Mouse (Mus musculus) neural tube, embryonic 15.5 days (tissue): ENCODE results near the gene Arg2. TPM values are rescaled to one million over a fixed set of nuclear protein-coding genes. Genes with fewer than 3 reads are reported as not detected.
A peak's percentile ranks its signal among the peaks of the same experiment; 100 is the strongest.

Experiments used
- ATAC-seq: fragments of 200-750 bp; cut with Nextera tagmentation; 2 replicates; pipeline ENCODE4 v1.8.0; 2017; ENCODE audit warnings: mild to moderate bottlenecking, moderate TSS enrichment, moderate library complexity; ENCODE audit not compliant: low FRiP score
- H3K27ac ChIP-seq: fragments of 300-500 bp; sonication (generic); replicated peaks from 2 replicates; pipeline ENCODE4 v1.5.1; 2015; ENCODE audit warnings: mild to moderate bottlenecking, inconsistent platforms
- H3K27me3 ChIP-seq: fragments of 300-500 bp; sonication (generic); replicated peaks from 2 replicates; pipeline ENCODE4 v1.6.1; 2015; ENCODE audit warnings: inconsistent platforms
- H3K36me3 ChIP-seq: fragments of 300-500 bp; sonication (generic); 2 replicates; pipeline ENCODE4 v1.6.1; 2015; ENCODE audit warnings: inconsistent platforms
- H3K4me1 ChIP-seq: fragments of 300-500 bp; sonication (generic); 2 replicates; pipeline ENCODE4 v1.6.1; 2015; ENCODE audit warnings: inconsistent platforms
- H3K4me2 ChIP-seq: fragments of 300-500 bp; sonication (generic); 2 replicates; pipeline ENCODE4 v1.6.1; 2015; ENCODE audit warnings: inconsistent platforms, mild to moderate bottlenecking, moderate library complexity
- H3K4me3 ChIP-seq: fragments of 300-500 bp; sonication (generic); replicated peaks from 2 replicates; pipeline ENCODE4 v1.5.1; 2015; ENCODE audit warnings: mild to moderate bottlenecking, inconsistent platforms
- H3K9ac ChIP-seq: fragments of 300-500 bp; sonication (generic); replicated peaks from 2 replicates; pipeline ENCODE4 v1.6.1; 2015; ENCODE audit warnings: mild to moderate bottlenecking, inconsistent platforms
- H3K9me3 ChIP-seq: fragments of 300-500 bp; sonication (generic); replicated peaks from 2 replicates; pipeline ENCODE4 v1.6.1; 2016; ENCODE audit warnings: inconsistent platforms
- WGBS: fragments of 180-500 bp; shearing (Covaris S2); methylation state at CpG from one replicate; pipeline ENCODE4 v1.1.7; 2015; ENCODE audit warnings: mixed read lengths; 5-methylcytosine and 5-hydroxymethylcytosine counted together
- polyA plus RNA-seq: library from polyadenylated mRNA; unstranded; fragments of >200 nt; fragmentation: Nextera tagmentation; extraction: Ambion mirVana; gene quantifications from 2 replicates; pipeline ENCODE4 v1.2.1, GENCODE M21; 2015

Arg2 gene
- 27.2 and 30.5 TPM in 2 replicates for polyA plus RNA-seq

- under 1% methylated on average over 47 of the region's 47 CpGs for WGBS
- Histone ChIP-seq H3K4me1 (peaks cover 22% of the 10 kb centered on the region), H3K27me3 (peaks cover 13% of the 10 kb centered on the region), H3K4me2 (peak within 1 kb of the TSS; percentile 95), H3K36me3 (no peaks in the 10 kb centered on the region), H3K9me3 (no peaks in the 10 kb centered on the region), H3K27ac (peak within 1 kb of the TSS; percentile 56), H3K4me3 (peak within 1 kb of the TSS; percentile 60), H3K9ac (peak within 1 kb of the TSS; percentile 62)
- peak; percentile 95 for ATAC-seq
These were observed at the start of gene Arg2 for GRCm38 (mm10) chr12:79130299-79131177. Gene Arg2, plus strand, starts transcription at chr12:79130777.

DNA sequence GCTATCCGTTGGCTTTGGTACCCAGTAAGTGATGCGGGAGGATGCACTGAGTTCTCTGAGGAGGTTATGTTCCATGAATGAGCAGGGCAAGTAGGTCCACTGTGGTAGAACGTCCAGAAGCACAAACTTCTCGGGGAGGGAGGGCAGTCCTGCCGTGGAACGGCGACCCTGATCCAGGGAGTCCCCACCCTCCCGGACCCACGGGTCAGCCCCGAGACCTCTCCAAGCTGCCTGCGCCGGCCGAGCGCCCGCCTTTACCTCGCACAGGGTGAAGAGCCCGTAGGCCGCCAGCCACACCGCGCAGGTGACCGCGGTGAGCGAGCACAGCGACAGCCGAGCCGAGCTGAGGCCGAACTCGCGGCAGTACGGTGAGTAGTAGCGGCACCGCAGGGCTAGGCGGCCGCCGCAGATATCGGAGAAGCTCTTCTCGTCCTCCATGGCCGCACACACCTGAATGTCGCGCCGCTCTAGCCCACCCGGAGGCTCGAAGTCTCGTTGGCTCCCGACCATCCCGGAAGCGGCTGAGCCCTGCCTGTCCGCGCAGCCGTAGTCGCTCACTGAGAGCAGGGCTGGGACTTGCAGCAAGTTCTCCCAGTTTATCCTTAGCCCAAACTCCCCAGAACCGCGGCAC lies 41.3 kb upstream of the Arg2 start, which contains the start of gene Pigh:
Gene Pigh, minus strand, starts transcription at position 470 of the 631 bp plus-strand sequence.
- WGBS: under 1% methylated on average over 53 of the region's 53 CpGs
- Histone ChIP-seq H3K4me1 (peaks cover 23% of the 10 kb centered on the region), H3K4me2 (peak within 1 kb of the TSS; percentile 66), H3K27ac (peak within 1 kb of the TSS; percentile 78), H3K9me3 (no peaks in the 10 kb centered on the region), H3K4me3 (peak within 1 kb of the TSS; percentile 87), H3K9ac (peak within 1 kb of the TSS; percentile 83), H3K36me3 (0 out of 2 replicates have a peak, but pooled peaks cover 3% of the 10 kb centered on the region), H3K27me3 (no peaks in the 10 kb centered on the region)
- ATAC-seq: peak; percentile 99

DNA sequence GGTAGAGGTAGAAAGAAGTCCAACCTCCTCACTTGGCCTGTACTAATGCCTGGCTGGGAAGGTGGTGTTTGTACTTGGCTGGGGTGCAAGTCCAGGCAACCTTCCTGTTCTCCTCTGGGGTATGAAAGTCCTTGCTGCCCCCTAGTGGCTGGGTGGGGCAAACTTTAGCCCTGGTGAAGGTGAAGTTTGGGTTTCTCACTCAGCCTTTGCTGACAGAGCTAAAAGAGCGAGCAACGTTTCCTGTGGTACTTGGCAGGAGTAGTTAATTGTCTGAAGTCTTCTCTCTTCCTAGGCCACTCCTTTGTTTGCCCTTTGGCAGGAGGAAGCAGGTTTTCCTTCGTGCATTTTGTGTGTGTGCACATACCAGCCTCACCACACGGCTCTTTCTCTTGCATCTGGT lies 38.0 kb upstream of the Arg2 start:
- Histone ChIP-seq H3K9me3 (no peaks in the 10 kb centered on the region), H3K4me3 (no peak overlapping the region), H3K9ac (no peak overlapping the region), H3K4me2 (no peak overlapping the region), H3K27me3 (no peaks in the 10 kb centered on the region), H3K4me1 (peaks cover 13% of the 10 kb centered on the region), H3K36me3 (no peaks in the 10 kb centered on the region), H3K27ac (no peak overlapping the region)
- no peak for ATAC-seq
- 41% methylated on average over 4 of the region's 4 CpGs for WGBS

DNA sequence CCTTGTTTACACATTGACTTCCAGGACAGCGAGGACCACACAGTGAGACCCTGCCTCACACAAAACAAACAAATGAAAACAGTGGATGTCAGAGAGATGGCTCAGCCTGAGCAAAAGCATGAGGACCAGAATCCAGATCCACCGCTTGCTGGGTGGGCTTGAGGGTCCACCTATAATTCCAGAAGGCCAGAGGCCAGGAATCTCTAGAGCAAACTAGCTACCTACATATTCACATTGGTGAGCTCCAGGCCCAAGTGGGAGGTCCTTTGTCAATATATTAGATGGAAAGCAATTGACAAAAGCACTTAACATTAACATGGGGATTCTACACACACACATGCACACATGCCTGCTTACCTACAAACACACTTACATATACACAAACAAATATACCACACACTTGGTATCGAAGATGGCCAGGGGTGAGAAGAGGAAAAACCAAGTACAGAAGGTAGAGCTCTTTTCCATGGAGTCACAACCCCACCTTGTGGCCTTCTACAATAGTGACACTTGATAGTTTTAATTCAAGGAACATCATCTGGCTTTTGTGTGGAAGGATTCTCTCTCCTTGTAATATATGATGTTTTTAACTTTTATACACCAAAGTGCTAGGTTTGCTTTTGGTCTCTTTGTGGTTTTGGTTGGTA lies 33.3 kb upstream of the Arg2 start:
- 60% methylated on average over 3 of the region's 3 CpGs for WGBS
- ATAC-seq: no peak
- no peaks in the 10 kb centered on the region for H3K36me3 ChIP-seq
- H3K4me1 ChIP-seq: no peaks in the 10 kb centered on the region
- H3K9ac ChIP-seq: no peak overlapping the region
- H3K4me2 ChIP-seq: no peak overlapping the region
- no peak overlapping the region for H3K27ac ChIP-seq
- H3K9me3 ChIP-seq: no peaks in the 10 kb centered on the region
- no peaks in the 10 kb centered on the region for H3K27me3 ChIP-seq
- H3K4me3 ChIP-seq: no peak overlapping the region

DNA sequence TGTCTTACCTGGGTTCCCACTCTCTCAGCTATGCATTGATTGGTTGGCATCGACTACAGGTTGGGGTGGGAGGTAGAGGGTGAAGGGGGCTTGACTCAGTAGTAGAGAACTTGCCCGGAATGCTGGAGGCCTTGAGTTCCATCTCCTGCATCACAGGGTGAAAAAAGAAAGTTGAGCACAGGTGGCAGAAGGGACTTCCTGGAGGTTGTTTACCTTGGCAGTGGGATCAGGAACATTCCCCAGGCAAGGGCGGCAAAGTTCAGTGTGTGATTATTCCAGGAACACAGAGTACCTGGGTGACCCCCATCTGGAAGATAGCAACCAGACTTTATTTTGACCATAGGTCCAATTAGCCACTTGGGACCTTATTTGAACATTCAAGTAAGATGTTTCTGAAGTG lies 26.8 kb upstream of the Arg2 start:
- Histone ChIP-seq H3K4me1 (no peaks in the 10 kb centered on the region), H3K4me3 (no peak overlapping the region), H3K9me3 (no peaks in the 10 kb centered on the region), H3K27ac (no peak overlapping the region), H3K9ac (no peak overlapping the region), H3K27me3 (no peaks in the 10 kb centered on the region), H3K4me2 (no peak overlapping the region), H3K36me3 (no peaks in the 10 kb centered on the region)
- ATAC-seq: no peak
- WGBS: 90% methylated on average over 3 of the region's 3 CpGs

- Histone ChIP-seq H3K4me1 (no peaks in the 10 kb centered on the region), H3K9ac (no peak overlapping the region), H3K27ac (no peak overlapping the region), H3K27me3 (no peaks in the 10 kb centered on the region), H3K9me3 (no peaks in the 10 kb centered on the region), H3K4me2 (no peak overlapping the region), H3K36me3 (no peaks in the 10 kb centered on the region), H3K4me3 (no peak overlapping the region)
- 59% methylated on average over 2 of the region's 2 CpGs for WGBS
- ATAC-seq: no peak
These were observed 26.0 kb upstream of the Arg2 start for GRCm38 (mm10) chr12:79104544-79104943.

DNA sequence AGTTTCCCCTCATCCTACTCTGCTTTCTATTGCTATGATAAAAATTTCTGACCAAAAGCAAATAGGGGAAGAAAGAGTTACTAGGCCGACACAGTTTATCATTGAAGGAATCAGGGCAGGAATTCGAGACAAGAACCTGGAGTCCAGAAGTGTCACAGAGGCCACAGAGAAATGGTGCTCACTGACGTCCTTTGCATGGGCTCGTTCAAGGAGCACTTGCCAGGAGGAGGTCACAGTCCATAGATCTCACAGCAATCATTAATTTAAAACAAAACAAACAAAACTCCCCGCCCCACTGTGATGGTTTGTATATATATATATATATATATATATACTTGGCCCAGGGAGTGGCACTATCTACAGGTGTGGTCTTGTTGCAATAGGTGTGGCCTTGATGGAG lies 25.3 kb upstream of the Arg2 start:
- no peaks in the 10 kb centered on the region for H3K36me3 ChIP-seq
- ATAC-seq: no peak
- no peaks in the 10 kb centered on the region for H3K4me1 ChIP-seq
- no peak overlapping the region for H3K27ac ChIP-seq
- H3K9ac ChIP-seq: no peak overlapping the region
- no peaks in the 10 kb centered on the region for H3K9me3 ChIP-seq
- no peak overlapping the region for H3K4me2 ChIP-seq
- H3K27me3 ChIP-seq: no peaks in the 10 kb centered on the region
- no peak overlapping the region for H3K4me3 ChIP-seq
- WGBS: 85% methylated on average over 5 of the region's 5 CpGs

DNA sequence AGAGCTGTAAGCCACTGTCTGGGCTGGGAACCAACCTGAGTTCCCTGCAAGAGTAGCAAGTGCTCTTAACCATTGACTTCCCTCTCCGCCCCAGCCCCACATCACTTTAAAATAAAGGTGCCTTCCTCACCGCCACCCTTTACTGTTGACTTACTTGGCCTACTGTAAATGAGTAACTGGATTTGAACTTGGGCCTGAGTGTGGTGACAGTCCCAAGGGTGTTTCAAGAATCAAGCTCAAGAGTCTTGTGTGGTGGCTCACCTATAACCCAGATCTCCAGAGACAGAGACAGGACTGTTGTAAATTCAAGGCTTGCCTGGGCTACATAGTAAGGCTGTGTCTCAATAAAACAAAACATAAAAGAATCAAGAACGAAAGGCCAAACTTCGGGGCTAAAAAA lies 11.6 kb upstream of the Arg2 start:
- Histone ChIP-seq H3K36me3 (no peaks in the 10 kb centered on the region), H3K9ac (no peak overlapping the region), H3K4me2 (no peak overlapping the region), H3K4me3 (no peak overlapping the region), H3K9me3 (no peaks in the 10 kb centered on the region), H3K27ac (no peak overlapping the region), H3K4me1 (no peaks in the 10 kb centered on the region), H3K27me3 (no peaks in the 10 kb centered on the region)
- 95% methylated on average over 4 of the region's 4 CpGs for WGBS
- no peak for ATAC-seq

GRCm38 (mm10) chr12:79122820-79123219 lies 7.8 kb upstream of the Arg2 start:
- 33% methylated on average over 3 of the region's 3 CpGs for WGBS
- Histone ChIP-seq H3K4me2 (no peak overlapping the region), H3K4me3 (no peak overlapping the region), H3K36me3 (no peaks in the 10 kb centered on the region), H3K27me3 (no peaks in the 10 kb centered on the region), H3K27ac (no peak overlapping the region), H3K9me3 (no peaks in the 10 kb centered on the region), H3K4me1 (no peaks in the 10 kb centered on the region), H3K9ac (no peak overlapping the region)
- peak; percentile 73; the same call in 1 of the 2 replicates for ATAC-seq

- peak overlapping the region; percentile 62 for H3K9ac ChIP-seq
- H3K27me3 ChIP-seq: peaks cover 13% of the 10 kb centered on the region
- H3K4me1 ChIP-seq: peaks cover 22% of the 10 kb centered on the region
- H3K36me3 ChIP-seq: no peaks in the 10 kb centered on the region
- peak overlapping the region; percentile 60 for H3K4me3 ChIP-seq
- H3K27ac ChIP-seq: peak overlapping the region; percentile 56
- H3K9me3 ChIP-seq: no peaks in the 10 kb centered on the region
- peak overlapping the region; percentile 95 for H3K4me2 ChIP-seq
- WGBS: under 1% methylated on average over 22 of the region's 22 CpGs
- peak; percentile 79 for ATAC-seq
These were observed 650 bp downstream of the Arg2 start for GRCm38 (mm10) chr12:79131178-79131675.

DNA sequence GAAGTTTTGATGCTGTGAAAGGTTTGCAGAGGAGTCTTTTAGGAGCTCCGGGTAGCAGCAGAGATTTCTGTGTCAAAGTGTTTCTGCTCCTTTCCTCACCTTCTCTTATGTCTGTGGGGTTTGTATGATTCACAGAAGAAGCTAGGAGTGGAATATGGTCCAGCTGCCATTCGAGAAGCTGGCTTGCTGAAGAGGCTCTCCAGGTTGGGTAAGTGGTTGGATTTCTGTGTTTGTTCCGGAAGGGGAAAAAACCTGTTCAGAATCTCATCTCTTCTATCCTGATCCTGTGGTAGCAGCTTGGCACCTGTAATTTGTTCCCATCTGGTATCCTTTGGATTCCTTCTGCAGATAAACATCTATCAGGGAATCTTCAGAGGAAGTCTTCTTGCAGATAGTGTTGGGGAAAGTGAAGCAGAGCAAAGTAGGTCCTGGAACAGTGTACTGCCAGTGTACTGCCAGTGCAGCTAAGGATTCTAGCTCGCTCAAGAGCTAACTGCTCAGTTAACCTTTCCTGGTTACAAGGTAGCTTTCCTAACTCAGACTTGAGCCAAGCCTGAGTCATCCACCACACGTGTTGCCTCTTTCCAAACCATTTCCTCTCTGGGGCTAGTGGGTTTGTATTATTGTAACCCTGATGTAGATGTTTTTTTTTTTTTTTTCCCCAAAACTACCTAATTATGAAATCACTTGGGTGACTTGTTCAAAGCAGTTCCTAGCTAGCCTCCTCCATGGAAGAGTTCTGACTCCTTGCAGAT lies 1.3 kb downstream of the Arg2 start:
- H3K4me3 ChIP-seq: peak overlapping the region; percentile 60
- no peak for ATAC-seq
- 27% methylated on average over 5 of the region's 5 CpGs for WGBS
- H3K4me2 ChIP-seq: peak overlapping the region; percentile 95
- H3K9ac ChIP-seq: peak overlapping the region; percentile 62
- H3K4me1 ChIP-seq: peaks cover 22% of the 10 kb centered on the region
- peaks cover 13% of the 10 kb centered on the region for H3K27me3 ChIP-seq
- H3K27ac ChIP-seq: peak overlapping the region; percentile 56; the same call in 1 of the 2 replicates
- no peaks in the 10 kb centered on the region for H3K9me3 ChIP-seq
- H3K36me3 ChIP-seq: no peaks in the 10 kb centered on the region
